Mouse (Mus musculus) embryonic facial prominence, embryonic 10.5 days (tissue): ENCODE data around the gene A930004D18Rik. TPM values are rescaled to one million over a fixed set of nuclear protein-coding genes. Genes with fewer than 3 reads are reported as not detected.
A peak's percentile ranks its signal among the peaks of the same experiment; 100 is the strongest.

Experiments
- DNase-seq: peaks from one replicate; pipeline ENCODE4 v3.0.0-alpha.2; 2017; ENCODE audit warnings: low spot score
- H3K27ac ChIP-seq: fragments of 300-500 bp; sonication (generic); replicated peaks from 2 replicates; pipeline ENCODE4 v1.5.1; 2016; ENCODE audit warnings: mild to moderate bottlenecking
- H3K27me3 ChIP-seq: fragments of 300-500 bp; sonication (generic); replicated peaks from 2 replicates; pipeline ENCODE4 v1.6.1; 2016; ENCODE audit warnings: low read depth, mild to moderate bottlenecking; ENCODE audit not compliant: poor library complexity, severe bottlenecking
- H3K36me3 ChIP-seq: fragments of 300-500 bp; sonication (generic); replicated peaks from 2 replicates; pipeline ENCODE4 v1.6.1; 2016; ENCODE audit warnings: mild to moderate bottlenecking, moderate library complexity
- H3K4me1 ChIP-seq: fragments of 300-500 bp; sonication (generic); 2 replicates; pipeline ENCODE4 v1.6.1; 2016
- H3K4me3 ChIP-seq: fragments of 300-500 bp; sonication (generic); 2 replicates; pipeline ENCODE4 v1.5.1; 2016; ENCODE audit warnings: mild to moderate bottlenecking, moderate library complexity
- H3K9me3 ChIP-seq: fragments of 300-500 bp; sonication (generic); 2 replicates; pipeline ENCODE4 v1.6.1; 2016; ENCODE audit warnings: mild to moderate bottlenecking
- WGBS: fragments of 180-500 bp; shearing (Covaris S2); methylation state at CpG from one replicate; pipeline ENCODE4 v1.1.7; 2016; 5-methylcytosine and 5-hydroxymethylcytosine counted together
- polyA plus RNA-seq: library from polyadenylated mRNA; unstranded; fragments of >200 nt; fragmentation: Nextera tagmentation; extraction: Ambion mirVana; gene quantifications from 2 replicates; pipeline ENCODE4 v1.2.1, GENCODE M21; 2016

The A930004D18Rik gene
- polyA plus RNA-seq, 1 experiment from 2014 or later, result 17.7 TPM

DNA sequence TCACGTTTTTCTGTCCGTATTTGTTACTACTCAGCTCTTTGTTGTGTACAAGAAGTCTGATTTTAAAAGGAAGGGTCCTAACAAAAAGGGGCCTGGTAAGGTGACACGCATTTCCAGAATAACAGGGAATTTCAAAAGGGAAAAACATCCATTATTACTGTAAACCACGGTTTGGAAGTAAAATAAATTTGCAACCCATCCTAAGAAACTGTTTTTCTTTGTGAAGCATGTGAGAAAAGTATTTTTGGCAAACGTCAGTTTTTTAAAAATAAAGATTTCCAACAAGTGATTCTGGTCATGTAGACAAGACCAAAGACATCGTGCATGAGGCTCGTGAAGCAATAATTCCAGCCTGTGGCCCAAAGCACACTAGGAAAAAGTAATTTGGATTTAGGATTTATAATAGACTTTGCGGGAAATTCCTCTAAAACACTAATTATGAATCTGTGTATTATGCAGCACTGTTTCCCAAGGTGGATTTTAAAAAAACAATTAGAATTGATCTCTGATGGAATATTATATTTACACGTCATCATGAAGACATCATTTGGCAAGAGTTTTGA, 20.7 kb upstream of the A930004D18Rik start:
- H3K27ac ChIP-seq, result peak overlapping the region; percentile 99
- no peak for DNase-seq
- 15% methylated on average over 9 of the region's 9 CpGs for WGBS
- no peaks in the 10 kb centered on the region for H3K27me3 ChIP-seq
- H3K4me3 ChIP-seq, result peak overlapping the region; percentile 79
- no peaks in the 10 kb centered on the region for H3K36me3 ChIP-seq
- no peaks in the 10 kb centered on the region for H3K9me3 ChIP-seq
- peaks cover 53% of the 10 kb centered on the region for H3K4me1 ChIP-seq

DNA sequence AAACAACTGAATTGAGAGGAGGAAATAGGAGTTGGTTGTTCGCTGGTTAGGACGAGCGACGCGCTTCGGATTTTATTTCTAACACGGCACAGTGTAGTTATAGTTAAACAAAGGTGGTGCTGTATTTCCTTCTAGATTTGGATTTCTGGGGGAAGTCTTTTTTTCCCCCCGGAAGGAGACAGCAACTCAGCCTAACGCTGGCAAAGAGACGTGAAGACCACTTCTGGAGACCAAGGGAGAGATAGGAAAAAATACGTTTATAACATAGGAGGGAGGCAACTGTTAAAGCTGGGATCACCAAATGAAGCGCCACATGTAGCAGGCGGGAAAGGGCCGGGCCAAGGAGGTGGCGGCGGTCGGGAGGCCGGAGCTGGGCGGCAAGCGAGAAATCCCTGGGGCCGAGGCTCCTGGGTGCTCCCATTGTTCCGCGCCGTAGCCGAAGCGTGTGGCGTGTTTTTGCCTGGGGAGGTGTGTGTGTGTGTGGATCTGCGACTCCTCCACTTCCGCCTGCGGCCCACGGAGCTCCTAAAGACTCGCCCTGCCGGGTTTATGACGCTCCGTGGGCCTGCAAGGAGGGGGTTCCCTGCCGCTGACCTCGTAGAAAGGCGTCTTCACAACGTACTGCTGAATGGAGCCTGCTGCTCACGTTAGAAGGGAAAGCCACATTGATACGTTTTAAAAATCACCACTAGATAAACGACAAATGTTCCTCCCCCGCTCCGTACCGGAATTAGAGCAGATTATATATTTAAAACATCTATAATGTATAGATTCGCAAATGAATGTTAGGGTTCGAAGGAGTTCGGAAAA, 20.0 kb upstream of the A930004D18Rik start:
- Histone ChIP-seq H3K27me3 (no peaks in the 10 kb centered on the region), H3K9me3 (no peaks in the 10 kb centered on the region), H3K4me1 (peaks cover 54% of the 10 kb centered on the region), H3K4me3 (peak overlapping the region; percentile 79), H3K36me3 (no peaks in the 10 kb centered on the region), H3K27ac (peak overlapping the region; percentile 99)
- under 1% methylated on average over 48 of the region's 48 CpGs for WGBS
- DNase-seq, result peak; percentile 69

DNA sequence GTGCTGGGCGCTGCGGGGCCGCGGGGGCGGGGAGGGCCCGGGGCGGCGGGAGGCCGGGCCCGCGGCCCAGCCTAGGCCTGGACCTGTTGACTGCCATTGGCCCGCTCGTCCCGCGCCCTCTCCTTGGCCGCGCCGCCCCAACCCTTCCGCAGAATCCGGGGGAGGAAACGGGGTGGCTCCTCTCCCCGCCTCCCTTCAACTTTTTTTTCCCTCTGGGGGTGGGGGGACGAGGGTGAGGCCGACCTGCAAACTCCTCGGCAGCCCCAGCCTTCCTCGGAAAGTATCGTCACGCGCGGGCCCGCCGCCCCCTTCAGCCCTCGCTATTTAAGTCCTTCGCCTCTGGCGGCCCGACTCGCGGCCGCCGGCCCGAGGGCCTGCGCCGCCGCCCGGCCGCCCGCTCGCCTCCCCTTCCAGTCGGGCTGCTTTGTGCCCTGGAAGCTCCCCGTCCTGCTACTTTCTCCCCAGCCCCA, 19.3 kb upstream of the A930004D18Rik start:
- H3K4me1 ChIP-seq, result peaks cover 57% of the 10 kb centered on the region
- peak overlapping the region; percentile 79 for H3K4me3 ChIP-seq
- no peaks in the 10 kb centered on the region for H3K36me3 ChIP-seq
- H3K27ac ChIP-seq, result peak overlapping the region; percentile 99
- under 1% methylated on average over 48 of the region's 50 CpGs for WGBS
- H3K27me3 ChIP-seq, result no peaks in the 10 kb centered on the region
- no peaks in the 10 kb centered on the region for H3K9me3 ChIP-seq
- peak; percentile 97 for DNase-seq

DNA sequence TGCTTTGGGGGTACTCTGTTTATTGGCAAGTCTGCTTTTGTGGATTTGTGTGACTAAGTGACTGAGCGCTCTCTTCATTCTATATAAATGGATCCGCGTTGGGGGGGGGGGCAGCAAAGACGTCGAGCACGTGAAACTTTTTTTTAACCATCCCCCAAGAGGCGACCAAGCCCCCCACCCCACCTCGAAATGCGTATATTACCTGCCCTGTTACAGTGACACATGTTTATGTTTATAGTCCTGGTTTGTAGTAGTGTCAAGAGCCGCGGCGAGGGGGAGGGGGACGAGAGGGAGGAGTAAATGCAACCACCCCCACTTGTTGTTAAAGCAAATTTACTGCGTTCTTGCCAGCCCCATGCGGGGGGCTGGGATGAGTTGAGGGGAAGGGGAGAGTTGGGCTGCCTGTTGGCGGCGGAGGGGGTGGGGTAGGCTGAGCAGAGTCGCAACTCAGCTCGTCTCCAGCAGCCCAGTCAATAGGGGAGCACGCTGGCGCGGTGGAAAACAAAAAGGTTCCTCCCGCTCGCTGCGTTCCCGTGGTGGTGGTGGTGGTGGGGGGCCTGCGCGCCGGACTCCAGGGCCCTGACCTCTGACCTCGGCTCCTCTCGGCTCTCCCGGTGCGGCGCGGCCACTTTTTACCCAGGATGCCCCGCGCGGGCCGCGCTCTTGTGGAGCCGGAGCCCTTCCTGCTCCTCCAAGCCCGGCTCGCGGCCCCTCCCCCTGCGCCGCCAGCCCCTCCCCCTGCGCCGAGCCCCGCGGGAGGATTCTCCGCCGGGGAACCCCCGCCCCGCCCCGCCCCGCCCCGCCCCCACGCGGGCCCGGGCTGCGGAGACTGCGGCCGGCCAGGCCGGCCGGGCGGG, 18.6 kb upstream of the A930004D18Rik start:
- no peaks in the 10 kb centered on the region for H3K9me3 ChIP-seq
- peak overlapping the region; percentile 99 for H3K27ac ChIP-seq
- no peaks in the 10 kb centered on the region for H3K36me3 ChIP-seq
- DNase-seq, result peak; percentile 99
- WGBS, result under 1% methylated on average over 66 of the region's 66 CpGs
- H3K4me1 ChIP-seq, result peaks cover 63% of the 10 kb centered on the region
- peak overlapping the region; percentile 79 for H3K4me3 ChIP-seq
- no peaks in the 10 kb centered on the region for H3K27me3 ChIP-seq

DNA sequence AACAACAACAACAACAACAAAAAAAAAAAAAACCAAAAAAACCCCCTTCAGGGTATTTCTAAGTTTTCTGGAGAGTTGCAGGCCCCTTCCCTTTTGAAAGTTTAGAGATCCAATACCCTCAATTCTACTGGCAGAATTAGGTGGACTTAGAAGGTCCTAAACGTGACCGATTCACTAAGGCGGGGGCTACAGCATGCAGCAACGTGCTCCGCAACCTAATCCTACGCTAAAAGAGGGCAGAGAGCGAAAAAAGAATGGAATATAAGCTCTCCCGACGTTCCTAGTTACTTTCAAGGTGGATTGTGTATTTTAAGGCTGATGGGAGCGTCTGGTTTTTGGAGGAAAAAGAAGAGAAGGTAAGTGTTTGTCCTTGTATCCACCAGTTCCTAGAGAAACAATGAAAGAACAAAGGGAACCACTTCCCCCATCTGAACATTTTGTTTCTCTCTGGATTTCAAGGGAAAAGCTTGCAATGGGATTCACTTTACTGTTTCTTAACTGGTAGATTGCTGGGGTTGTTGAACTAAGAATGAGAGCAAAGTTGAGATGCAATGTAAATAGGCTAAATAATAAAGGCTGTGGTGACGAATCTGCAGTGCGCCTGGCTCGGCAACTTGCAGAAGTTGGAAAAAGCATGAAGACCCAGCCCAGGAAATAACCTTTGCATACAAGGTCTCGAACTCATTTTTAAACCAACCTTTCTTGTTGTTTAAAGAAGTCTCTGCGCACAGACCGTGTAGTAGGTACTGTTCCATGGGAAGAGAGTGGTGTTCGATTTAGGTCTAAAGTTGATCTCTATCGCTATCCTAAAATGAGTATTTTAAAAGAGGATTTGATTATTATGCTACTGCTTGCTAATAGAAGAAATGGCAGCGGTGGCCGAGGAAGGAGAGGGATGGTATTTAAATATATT, 17.7 kb upstream of the A930004D18Rik start, which contains the start of gene Mllt10:
TSS of gene Mllt10 (plus strand) at position 222 of the 913 bp plus-strand sequence.
- no peaks in the 10 kb centered on the region for H3K27me3 ChIP-seq
- H3K9me3 ChIP-seq, result no peaks in the 10 kb centered on the region
- under 1% methylated on average over 20 of the region's 20 CpGs for WGBS
- H3K36me3 ChIP-seq, result no peaks in the 10 kb centered on the region
- H3K4me3 ChIP-seq, result peak within 1 kb of the TSS; percentile 79
- DNase-seq, result no peak
- H3K4me1 ChIP-seq, result peaks cover 66% of the 10 kb centered on the region
- peak within 1 kb of the TSS; percentile 99 for H3K27ac ChIP-seq

DNA sequence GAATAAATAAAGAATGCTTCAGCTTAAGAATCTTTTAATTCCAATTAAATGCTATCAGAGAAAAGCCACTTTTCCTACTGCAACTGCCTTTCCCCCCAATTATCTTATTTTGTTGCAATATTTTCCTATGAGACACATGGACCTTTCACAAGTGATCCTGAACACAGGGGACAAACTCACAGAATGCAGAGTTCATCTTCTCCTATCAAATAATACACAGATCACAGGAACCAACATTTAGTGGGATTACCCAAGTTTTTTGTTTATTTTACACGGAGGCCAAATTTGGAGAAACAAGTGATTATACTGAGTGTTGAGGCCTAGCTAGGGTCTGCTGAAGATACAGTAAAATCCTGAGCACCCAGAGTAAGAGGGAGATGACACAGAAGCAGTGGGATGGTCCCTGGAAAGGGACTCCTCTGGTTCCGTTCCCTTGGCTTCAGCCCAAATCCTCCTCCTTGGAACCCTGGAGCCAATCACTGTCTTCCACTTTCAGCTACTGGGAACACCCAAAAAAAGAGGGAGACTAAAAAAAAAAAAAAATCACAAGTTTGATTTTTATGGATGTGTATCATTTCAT, 16.5 kb upstream of the A930004D18Rik start:
- Histone ChIP-seq H3K27ac (peak overlapping the region; percentile 99), H3K4me3 (peak overlapping the region; percentile 79), H3K27me3 (no peaks in the 10 kb centered on the region), H3K36me3 (no peaks in the 10 kb centered on the region), H3K9me3 (no peaks in the 10 kb centered on the region), H3K4me1 (peaks cover 67% of the 10 kb centered on the region)
- 8% methylated on average over 2 of the region's 2 CpGs for WGBS
- DNase-seq, result no peak

DNA sequence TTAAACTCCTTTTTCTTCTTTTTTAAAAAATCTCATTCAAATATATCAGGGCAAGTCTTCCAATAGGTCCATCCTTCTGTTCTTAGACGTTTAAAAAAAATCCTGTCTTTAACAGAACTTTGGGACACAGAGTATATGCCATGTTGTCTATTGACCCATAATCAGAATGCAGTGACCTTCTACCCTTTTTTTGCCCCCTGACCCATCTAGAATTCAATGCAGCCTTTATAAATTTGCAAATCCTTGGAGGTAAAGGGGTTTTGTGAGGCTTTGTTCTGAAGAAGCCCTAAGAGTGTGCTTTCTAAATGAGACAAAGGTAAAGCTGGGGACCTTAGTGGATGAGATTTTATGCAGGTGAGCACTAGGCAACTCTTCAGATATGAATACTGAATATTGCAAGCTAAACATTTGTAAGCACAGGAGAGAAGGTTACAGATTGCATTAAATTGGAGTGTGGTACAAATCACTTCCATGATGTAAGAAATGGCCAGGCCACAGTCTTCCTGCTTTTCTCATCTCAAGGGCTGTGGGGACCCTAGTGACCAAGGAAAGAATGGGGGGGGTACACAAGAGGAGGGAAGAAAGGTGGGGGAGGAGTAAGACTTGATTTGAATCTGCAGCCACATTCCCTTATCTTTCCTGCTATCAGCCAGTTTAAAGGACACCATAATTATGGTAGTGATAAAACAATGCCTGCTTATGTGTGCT, 15.9 kb upstream of the A930004D18Rik start:
- H3K27me3 ChIP-seq, result no peaks in the 10 kb centered on the region
- H3K27ac ChIP-seq, result peak overlapping the region; percentile 99
- H3K4me3 ChIP-seq, result peak overlapping the region; percentile 79; the same call in 1 of the 2 replicates
- DNase-seq, result no peak
- peaks cover 61% of the 10 kb centered on the region for H3K4me1 ChIP-seq
- no peaks in the 10 kb centered on the region for H3K9me3 ChIP-seq
- no peaks in the 10 kb centered on the region for H3K36me3 ChIP-seq
- WGBS, result 6% methylated on average over 1 of the region's 1 CpGs

DNA sequence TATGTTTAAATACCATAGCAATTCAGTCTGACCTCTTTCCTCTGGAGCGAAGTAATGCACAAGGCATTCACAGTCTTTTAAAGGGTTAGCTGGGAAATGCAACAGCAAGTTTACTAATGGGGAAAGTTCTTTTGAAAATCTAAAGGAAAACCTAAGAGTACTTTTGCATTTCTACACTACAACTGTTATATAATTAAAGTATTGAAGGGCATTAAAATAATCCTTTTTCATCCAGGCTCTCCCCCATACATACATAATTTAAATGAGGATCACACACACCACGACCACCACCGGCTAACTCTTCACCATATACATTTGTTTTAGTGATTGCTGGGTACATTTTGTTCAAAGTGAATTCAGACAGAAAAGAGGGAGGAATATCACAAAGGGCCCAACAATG, 15.0 kb upstream of the A930004D18Rik start:
- Histone ChIP-seq H3K27me3 (no peaks in the 10 kb centered on the region), H3K4me1 (peaks cover 57% of the 10 kb centered on the region), H3K4me3 (peak overlapping the region; percentile 98; the same call in 1 of the 2 replicates), H3K36me3 (no peaks in the 10 kb centered on the region), H3K27ac (peak overlapping the region; percentile 99), H3K9me3 (no peaks in the 10 kb centered on the region)
- 31% methylated on average over 3 of the region's 3 CpGs for WGBS
- no peak for DNase-seq

DNA sequence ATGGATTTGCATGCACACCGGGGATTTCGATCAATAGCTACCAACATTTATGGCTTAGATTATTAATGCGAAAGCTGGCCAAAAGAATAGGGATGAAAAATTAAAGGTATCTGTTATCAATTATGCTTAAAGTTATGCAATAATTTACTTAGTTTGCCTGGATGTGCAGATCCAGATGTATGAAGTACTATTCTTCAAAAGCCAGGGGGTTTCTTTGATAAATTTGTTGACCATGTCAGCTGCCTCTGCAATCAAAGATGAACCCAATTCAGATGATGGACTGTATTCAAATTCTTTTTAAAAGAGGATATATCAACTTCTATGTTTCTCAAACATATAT, 14.3 kb upstream of the A930004D18Rik start:
- DNase-seq, result no peak
- Histone ChIP-seq H3K36me3 (no peaks in the 10 kb centered on the region), H3K4me1 (peaks cover 57% of the 10 kb centered on the region), H3K27ac (peak overlapping the region; percentile 99), H3K27me3 (no peaks in the 10 kb centered on the region), H3K4me3 (peak overlapping the region; percentile 98), H3K9me3 (no peaks in the 10 kb centered on the region)
- 31% methylated on average over 3 of the region's 3 CpGs for WGBS

DNA sequence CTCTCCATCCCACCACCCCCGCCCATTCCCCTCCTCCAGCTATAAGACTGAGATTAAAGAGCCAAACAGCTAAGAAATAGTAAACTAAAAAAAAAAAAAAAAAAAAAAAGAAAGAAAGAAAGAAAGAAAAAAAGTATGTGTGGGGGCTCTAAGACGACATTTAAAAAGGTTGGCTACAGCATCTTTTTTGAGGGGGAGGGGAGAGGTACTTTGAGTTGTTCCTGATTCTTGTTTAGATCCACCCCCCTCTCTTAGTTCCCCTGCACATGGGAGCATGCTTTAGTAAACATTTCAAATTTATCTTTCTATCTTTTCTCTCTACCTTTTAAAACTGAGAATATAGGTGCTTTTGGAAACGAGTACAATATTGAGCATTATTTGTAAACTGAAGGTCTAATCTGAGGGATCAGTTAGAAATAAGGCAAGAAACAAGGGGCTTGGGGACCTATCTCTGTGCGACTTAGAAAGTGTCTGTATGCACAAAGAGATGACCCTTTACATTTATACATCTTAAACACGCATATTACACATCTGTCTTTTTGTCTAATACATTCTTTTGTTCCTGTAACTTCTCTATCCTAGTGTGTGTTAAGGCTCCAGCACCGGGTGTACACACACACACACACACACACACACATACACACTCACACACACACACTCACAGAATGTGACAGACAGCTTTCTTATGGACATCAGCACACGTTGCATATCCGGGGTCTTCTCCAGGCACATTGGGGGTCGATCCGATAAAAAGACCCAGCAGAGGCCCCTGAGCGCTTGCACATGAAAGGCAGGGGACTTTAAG, 13.7 kb upstream of the A930004D18Rik start:
- Histone ChIP-seq H3K9me3 (no peaks in the 10 kb centered on the region), H3K4me3 (peak overlapping the region; percentile 98), H3K36me3 (peaks cover 2% of the 10 kb centered on the region; the same call in 1 of the 2 replicates), H3K27me3 (no peaks in the 10 kb centered on the region), H3K27ac (peak overlapping the region; percentile 99), H3K4me1 (peaks cover 57% of the 10 kb centered on the region)
- DNase-seq, result peak; percentile 46
- WGBS, result 9% methylated on average over 11 of the region's 11 CpGs
